Mouse (Mus musculus) retina, adult 2 months (tissue): Measurements from ENCODE around the gene Thap8.
A peak's percentile ranks its signal among the peaks of the same experiment; 100 is the strongest.
"Not testable (repeated sequence)": the region's sequence is repeated elsewhere in the genome, so short reads cannot be mapped to it uniquely, and the experiment has no call there.

Source experiments
- DNase-seq: peaks from one replicate; pipeline ENCODE4 v3.0.0-alpha.2; 2012; ENCODE audit warnings: low read depth, low spot score

Thap8 gene

DNA sequence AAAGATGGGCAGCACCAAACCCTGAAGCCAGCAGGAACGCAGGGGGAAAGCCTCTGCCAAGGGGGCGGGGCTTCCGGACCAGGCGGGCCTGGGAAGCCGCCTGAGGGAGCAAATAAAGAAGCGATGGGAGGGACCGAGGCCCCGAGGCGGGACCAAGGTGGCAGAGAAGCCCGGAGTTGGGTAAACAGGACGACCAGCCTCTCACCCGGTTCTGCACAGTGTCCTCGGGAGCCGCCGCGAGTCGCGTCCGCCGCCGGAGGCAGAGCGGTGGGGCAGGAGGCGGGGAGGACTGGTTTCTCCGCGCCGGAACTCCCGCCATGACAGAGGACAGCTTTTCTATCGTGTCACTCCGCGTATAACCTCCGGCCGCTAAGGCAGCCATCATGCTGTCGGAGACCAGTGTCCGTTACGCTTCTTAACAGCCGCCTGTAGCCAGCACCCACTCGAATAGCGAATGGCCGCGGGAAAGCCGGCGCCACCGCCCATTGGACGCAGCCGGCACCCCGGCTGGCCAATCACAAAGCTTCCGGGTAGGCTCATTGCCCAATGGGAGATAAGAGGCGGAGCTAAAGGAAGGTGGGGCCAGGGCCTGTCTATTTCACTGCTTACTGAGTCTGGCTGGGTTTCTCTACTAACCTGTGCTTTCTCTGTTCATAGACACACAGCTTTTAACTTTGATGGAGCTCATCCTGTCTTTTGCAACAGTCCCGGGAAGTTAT, at the start of gene Thap8, which contains the start of gene Wdr62:
Gene Thap8, plus strand, starts transcription at position 144 of the 719 bp plus-strand sequence.
Gene Wdr62, minus strand, starts transcription at position 469 of the 719 bp plus-strand sequence.
- peak; percentile 76 for DNase-seq

DNA sequence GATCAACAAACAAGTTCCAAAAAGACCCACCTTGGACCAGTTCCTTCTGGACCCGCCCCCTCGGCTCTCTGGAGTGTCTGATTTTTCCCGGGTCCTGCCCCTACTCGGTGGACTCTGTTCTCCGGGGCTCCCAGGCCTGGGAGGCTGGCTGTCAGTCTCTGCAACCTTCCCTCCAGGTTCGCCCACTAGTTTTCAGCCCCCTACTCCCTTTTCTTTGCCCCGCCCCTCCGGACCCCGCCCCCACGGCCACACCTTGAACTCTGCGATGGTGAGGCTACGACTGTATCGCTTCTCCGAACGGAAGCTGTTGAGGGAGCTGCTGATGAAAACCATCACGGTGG, 48.6 kb upstream of the Thap8 start:
- no peak for DNase-seq

GRCm38 (mm10) chr7:30231669-30232454, 48.0 kb upstream of the Thap8 start, which contains the start of the genes Polr2i and Tbcb:
Gene Polr2i (plus strand): TSS chr7:30231948.
Gene Tbcb (minus strand): TSS chr7:30232272.
- DNase-seq, result peak; percentile 97

GRCm38 (mm10) chr7:30232631-30233148, 47.2 kb upstream of the Thap8 start:
- no peak for DNase-seq

GRCm38 (mm10) chr7:30233387-30233786, 46.5 kb upstream of the Thap8 start:
- DNase-seq, result no peak

- no peak for DNase-seq
Measured at GRCm38 (mm10) chr7:30234276-30234858, 45.5 kb upstream of the Thap8 start.

- no peak for DNase-seq
Measured at GRCm38 (mm10) chr7:30235091-30235490, 44.8 kb upstream of the Thap8 start.

DNA sequence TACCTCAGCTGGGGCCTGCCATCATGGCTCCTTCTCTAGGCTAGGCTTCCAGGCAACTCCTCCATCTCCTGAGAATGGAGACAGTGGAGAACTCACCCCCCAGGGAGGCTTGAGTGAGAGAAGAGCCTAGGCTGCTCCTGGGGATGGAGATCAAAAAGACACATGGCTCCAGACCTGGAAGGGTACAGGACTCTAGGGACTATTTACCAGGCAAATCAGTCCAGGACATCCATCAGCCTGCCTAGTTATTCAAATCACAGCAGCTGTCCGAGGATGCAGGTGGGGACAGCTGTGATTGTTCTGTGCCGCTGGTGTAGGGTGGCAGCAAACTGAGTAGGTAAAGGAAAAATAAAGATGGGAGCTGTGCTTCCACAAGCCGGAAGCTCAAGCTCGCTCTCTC, 44.3 kb upstream of the Thap8 start, which contains the start of gene Ovol3:
Gene Ovol3, minus strand, starts transcription at position 101 of the 400 bp plus-strand sequence.
- no peak for DNase-seq

DNA sequence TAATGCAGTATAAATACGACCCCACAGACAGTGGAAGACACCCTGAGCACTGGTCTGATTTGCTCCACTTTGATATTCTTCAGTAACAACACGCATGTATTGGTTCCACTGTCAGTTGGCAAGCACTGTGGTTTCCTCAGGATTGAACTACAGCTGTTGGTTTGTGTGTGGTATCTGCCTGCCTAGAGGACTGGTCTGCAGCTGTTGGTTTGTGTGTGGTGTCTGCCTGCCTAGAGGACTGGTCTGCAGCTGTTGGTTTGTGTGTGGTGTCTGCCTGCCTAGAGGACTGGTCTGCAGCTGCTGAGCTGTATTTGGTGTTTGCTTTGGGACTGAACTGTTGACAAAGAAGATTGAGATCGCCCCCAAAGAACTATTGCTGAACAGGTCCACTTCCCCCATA, 42.5 kb upstream of the Thap8 start:
- DNase-seq, result not testable (repeated sequence)

DNA sequence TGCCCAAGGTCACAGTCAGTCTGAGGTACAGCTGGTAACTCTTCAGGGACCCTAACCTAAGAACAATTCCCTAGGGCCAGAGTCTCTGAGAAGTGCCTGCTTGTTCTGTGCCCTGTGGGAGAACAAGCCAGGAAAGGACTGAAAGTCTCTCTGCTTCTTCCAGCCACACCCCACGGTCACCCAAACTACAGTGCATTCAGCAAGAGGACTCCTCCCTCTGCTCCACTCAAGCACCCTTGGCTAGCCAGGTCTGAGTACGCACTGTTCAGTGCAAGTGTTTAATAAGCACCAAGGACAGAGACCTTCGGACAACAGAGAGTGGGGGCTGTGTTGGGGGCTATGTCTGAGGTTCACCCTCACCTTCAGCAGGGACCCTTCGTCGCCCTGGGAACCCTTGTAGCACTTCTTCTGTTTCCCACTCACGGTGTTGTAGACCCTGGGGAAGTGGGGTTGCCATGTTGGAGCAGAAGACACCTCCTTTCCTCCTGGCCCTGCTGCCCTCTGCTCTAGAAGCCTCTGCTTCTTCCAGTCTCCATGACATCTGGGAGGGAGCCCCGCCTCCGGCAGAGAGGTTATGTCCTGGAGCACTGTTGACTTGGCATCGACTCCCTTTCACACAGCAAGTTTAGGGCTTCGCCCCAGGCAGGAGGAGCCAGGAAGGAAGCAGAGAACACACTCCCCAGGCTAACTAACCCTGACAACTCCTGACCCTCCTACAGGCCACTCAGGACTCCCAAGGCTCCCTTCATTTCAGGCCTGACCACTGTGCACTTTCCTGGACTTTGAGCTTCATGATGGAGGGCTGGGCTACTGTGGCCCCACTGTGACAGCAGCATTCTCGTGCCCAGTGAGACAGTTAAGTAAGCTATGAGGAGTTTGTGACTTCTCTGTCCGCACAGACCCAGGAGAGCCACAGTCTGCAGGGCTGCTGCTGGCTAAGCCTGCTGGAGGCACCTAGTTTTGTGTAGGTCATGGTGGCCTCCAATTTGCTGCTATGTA, 27.6 kb upstream of the Thap8 start:
- DNase-seq, result no peak

- no peak for DNase-seq
Measured at GRCm38 (mm10) chr7:30265041-30265440, 14.9 kb upstream of the Thap8 start.

DNA sequence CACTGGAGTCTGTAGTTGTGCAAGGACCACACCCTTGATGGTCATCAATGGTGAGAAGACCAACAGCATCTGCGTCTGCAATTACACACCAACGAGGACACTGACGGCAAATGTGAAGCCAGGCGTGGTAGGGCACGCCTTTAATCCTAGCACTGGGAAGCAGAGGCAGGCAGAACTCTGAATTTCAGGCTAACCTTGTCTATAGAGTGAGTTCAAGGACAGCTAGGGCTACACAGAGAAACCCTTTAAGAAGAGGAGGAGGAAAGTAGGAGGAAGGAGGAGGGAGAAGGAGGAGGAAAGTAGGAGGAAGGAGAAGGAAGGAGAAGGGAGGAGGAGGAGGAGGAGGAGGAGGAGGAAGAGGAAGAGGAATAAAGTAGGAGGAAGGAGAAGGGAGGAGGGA, 14.4 kb upstream of the Thap8 start:
- DNase-seq, result no peak

DNA sequence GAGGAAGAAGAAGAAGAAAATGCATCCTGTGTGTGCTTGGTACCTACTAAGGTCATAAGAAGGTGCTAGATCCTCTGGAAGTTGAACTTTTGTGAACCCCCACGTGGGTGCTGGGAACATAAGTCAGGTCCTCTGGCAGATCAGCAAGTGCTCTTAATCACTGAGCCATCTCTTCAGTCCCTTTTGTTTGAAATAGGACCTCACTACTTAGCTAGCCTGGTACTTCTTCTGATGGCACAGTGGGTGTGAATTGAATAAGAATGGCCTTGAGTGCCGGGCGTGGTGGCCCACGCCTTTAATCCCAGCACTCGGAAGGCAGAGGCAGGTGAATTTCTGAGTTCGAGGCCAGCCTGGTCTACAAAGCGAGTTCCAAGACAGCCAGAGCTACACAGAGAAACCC, 14.0 kb upstream of the Thap8 start:
- no peak for DNase-seq

GRCm38 (mm10) chr7:30266780-30267179, 13.1 kb upstream of the Thap8 start:
- no peak for DNase-seq

DNA sequence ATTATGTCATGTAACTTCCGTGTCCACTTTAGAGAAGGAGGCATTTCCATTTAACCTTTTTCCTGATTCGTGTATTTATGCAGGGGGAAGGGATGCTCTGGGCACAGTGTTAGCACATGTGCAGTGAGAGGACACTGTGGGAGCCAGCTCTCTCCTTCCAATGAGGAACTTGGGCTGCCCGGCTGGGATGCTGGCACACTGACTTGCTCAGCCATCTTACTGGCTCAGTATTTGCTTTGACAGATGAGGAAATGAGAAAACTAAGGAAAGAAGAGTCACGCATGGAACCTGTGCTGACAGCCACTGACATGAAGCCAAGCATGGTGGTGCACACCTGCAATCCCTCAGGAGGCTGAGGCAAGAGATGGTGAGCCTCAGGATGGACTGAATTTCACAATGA, 10.3 kb upstream of the Thap8 start:
- no peak for DNase-seq

GRCm38 (mm10) chr7:30274383-30274782, 5.5 kb upstream of the Thap8 start:
- DNase-seq, result no peak

DNA sequence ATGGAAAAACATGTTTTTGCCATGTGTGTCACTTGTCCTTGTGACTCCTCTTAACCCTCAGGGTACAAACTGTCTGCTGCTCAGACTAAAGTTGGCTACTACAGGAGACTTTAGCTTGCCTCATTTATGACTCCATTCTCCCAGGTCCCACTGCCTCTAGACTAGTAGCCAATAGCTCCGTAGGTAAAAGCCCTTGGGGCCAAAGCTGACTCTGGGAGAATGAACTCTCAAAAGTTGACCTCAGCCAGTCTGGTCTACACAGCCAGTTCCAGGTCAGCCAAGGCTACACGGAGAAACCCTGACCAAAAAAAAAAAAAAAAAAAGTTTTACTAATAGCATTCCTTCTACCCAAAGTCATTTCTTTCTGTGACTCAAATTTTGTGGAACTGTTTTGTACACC, 983 bp upstream of the Thap8 start:
- DNase-seq, result no peak

DNA sequence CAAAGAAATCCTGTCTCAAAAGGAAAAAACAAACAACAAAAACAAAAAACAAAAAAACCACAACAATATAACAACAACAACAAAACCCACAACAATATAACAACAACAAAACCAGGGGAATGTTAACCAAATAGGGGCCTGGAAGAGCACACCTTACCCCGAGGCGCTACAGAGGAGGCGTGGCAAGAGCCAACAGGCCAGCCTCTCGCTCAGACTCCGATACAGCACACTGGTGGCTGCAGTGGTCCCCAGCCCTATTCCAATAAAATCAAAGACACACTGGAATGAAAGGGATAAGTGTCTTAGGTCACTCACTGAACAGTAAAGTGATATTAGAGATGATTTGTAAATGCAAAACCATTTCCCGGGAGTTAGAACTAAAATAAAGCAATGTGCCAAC, 358 bp upstream of the Thap8 start:
- DNase-seq, result no peak

GRCm38 (mm10) chr7:30280670-30281138, 810 bp downstream of the Thap8 start:
- peak; percentile 59 for DNase-seq

DNA sequence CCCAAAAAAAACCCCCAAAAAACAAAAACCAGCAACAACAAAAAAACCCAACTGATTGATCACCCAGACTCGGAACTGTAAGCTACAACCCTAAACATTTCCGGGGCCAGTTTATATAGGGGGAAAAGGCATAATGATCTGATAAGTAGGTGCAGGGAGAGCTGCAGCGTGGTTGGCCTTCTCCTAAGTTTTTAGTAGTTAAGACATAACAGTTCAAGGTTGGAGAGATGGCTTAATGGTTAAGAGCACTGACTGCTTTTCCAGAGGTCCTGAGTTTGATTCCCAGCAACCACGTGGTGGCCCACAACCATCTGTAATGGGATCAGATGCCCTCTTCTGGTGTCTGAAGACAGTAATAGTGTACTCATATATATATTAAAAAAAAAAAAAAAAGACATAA, 1.6 kb downstream of the Thap8 start:
- DNase-seq, result no peak

DNA sequence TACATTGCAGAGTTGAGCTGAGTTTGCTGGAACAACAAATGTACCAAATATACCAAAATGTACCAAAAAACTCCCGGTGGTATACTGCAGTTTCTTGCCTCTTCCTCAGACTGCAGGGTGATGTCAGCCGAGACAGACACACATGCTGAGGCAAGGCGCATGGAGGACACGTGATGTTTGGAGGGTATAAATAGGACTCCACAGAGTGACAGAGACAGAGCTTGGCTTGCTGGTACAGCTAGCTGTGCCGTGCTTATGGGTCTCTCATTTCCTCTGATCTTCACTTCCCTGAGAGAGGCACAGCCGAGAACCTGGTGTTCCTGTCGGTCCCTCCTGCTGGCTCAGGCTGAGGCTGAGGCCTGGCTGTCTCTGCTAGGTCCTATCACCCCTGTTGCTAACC, 2.8 kb downstream of the Thap8 start:
- DNase-seq, result no peak
